Comparison of ENCODE assay signal across 10 mouse cellular contexts in the genomic region with DNA sequence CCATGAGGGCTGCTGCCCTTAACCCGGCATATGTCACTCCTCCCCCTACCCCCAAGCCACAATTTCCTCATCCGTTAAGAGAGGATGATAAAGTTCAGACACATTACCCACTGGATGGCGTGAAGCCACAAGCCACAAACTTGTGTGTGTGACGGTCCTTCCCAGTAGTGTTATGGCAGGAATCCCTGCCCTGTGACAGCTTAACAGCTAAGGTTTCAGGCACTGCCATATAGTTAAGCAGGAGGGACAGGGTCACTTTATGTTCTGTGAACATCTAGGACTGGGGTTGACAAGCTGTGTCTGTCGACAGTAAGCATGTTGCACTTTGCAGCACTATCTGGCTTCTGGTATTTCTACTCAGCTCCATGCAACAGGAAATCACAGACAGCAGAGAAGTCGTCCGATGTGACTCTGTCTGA.
A peak's percentile ranks its signal among the peaks of the same experiment; 100 is the strongest.
DNase-seq lines count a peak whose midpoint lies in the region; ATAC-seq lines count a peak whose summit lies in the region.
"Had no signal": no experiment of that assay in that cellular context is flagged by ENCODE, and none has a peak within 500 bp of the region (broad histone marks: within the 10 kb centered on the region; RNA-seq: fewer than 3 reads in every experiment).

No protein-coding gene starts in this region.

- peak; percentile 86 for ATAC-seq in monocyte, adult 5-6 weeks (replicated peaks; ENCODE audit: insufficient number of reproducible peaks, low FRiP score, low TSS enrichment, poor library complexity, severe bottlenecking)

- intact Hi-C loops in gastrocnemius, postnatal 14 days (cut with DNase I; ENCODE audit: low total_unique reads) = no loop called here

- DNase-seq in gastrocnemius, adult 18-20 months (ENCODE audit: low spot score) = peak; percentile 56
- DNase-seq in gastrocnemius, postnatal 14 days = no peak
- peak; percentile 90 for DNase-seq in 416B (ENCODE audit: low read depth)
- DNase-seq in heart, postnatal 4 days = peak; percentile 47
- DNase-seq in layer of hippocampus, postnatal 36 days = no peak
- no peak for DNase-seq in ovary, postnatal 14 days (ENCODE audit: low spot score)
- no peak for DNase-seq in cerebellum, postnatal 36 days
- DNase-seq: cerebellum, postnatal 25 days; kidney, postnatal 10 days had no signal

Comparison
In these comparisons a context has a peak if more than half of its experiments do, and no peak if none do; other contexts are left out.
1. DNase-seq: peak in gastrocnemius, adult 18-20 months (single experiment), 416B (single experiment) and heart, postnatal 4 days (single experiment); none in gastrocnemius, postnatal 14 days (single experiment), layer of hippocampus, postnatal 36 days (0 of 2), ovary, postnatal 14 days (single experiment) and cerebellum, postnatal 36 days (0 of 2).